Mouse (Mus musculus) cerebellum, adult 11 months (tissue): ENCODE data around the gene Dnajc8.
A peak's percentile ranks its signal among the peaks of the same experiment; 100 is the strongest.
"Not testable (repeated sequence)": the region's sequence is repeated elsewhere in the genome, so short reads cannot be mapped to it uniquely, and the experiment has no call there.

Source experiments
- DNase-seq: peaks from one replicate; pipeline ENCODE4 v3.0.0; 2022

Dnajc8 gene

GRCm38 (mm10) chr4:132515369-132516155 lies 19.8 kb upstream of the Dnajc8 start:
- DNase-seq = peak; percentile 83

GRCm38 (mm10) chr4:132518066-132518465 lies 17.3 kb upstream of the Dnajc8 start:
- no peak for DNase-seq

- DNase-seq = no peak
These were observed 16.2 kb upstream of the Dnajc8 start for GRCm38 (mm10) chr4:132519188-132519587.

GRCm38 (mm10) chr4:132524321-132524741 lies 11.0 kb upstream of the Dnajc8 start:
- no peak for DNase-seq

GRCm38 (mm10) chr4:132524808-132525207 lies 10.5 kb upstream of the Dnajc8 start:
- no peak for DNase-seq

GRCm38 (mm10) chr4:132526678-132527077 lies 8.7 kb upstream of the Dnajc8 start:
- no peak for DNase-seq

GRCm38 (mm10) chr4:132527917-132528522 lies 7.3 kb upstream of the Dnajc8 start:
- no peak for DNase-seq

GRCm38 (mm10) chr4:132529344-132529743 lies 6.0 kb upstream of the Dnajc8 start:
- DNase-seq = no peak

- no peak for DNase-seq
These were observed 5.1 kb upstream of the Dnajc8 start for GRCm38 (mm10) chr4:132530033-132530804.

- peak; percentile 19 for DNase-seq
These were observed 2.9 kb upstream of the Dnajc8 start for GRCm38 (mm10) chr4:132532496-132532895.

- DNase-seq = peak; percentile 86
These were observed 2.1 kb upstream of the Dnajc8 start, which contains the start of gene Atpif1 for GRCm38 (mm10) chr4:132532981-132533916. TSS of gene Atpif1 (minus strand) at chr4:132533659.

GRCm38 (mm10) chr4:132539481-132539880 lies 4.1 kb downstream of the Dnajc8 start:
- DNase-seq = no peak

GRCm38 (mm10) chr4:132541413-132541812 lies 6.1 kb downstream of the Dnajc8 start:
- no peak for DNase-seq

- DNase-seq = no peak
These were observed 7.4 kb downstream of the Dnajc8 start for GRCm38 (mm10) chr4:132542724-132543123.

- DNase-seq = peak; percentile 53
These were observed 10.5 kb downstream of the Dnajc8 start for GRCm38 (mm10) chr4:132545851-132546250.

GRCm38 (mm10) chr4:132554221-132554620 lies 18.9 kb downstream of the Dnajc8 start:
- no peak for DNase-seq

- no peak for DNase-seq
These were observed 19.3 kb downstream of the Dnajc8 start for GRCm38 (mm10) chr4:132554653-132555052.

GRCm38 (mm10) chr4:132555550-132555949 lies 20.2 kb downstream of the Dnajc8 start:
- DNase-seq = not testable (repeated sequence)

- no peak for DNase-seq
These were observed 27.9 kb downstream of the Dnajc8 start for GRCm38 (mm10) chr4:132563261-132563660.

- DNase-seq = no peak
These were observed 28.6 kb downstream of the Dnajc8 start, which contains the start of gene Ptafr for GRCm38 (mm10) chr4:132563965-132564364. TSS of gene Ptafr (plus strand) at chr4:132564067.

- no peak for DNase-seq
These were observed 29.9 kb downstream of the Dnajc8 start for GRCm38 (mm10) chr4:132565089-132565747.

GRCm38 (mm10) chr4:132567361-132567779 lies 32.0 kb downstream of the Dnajc8 start:
- DNase-seq = no peak
